Mouse (Mus musculus) Patski (cell line): ENCODE measurements around the gene Slc4a3. TPM values are rescaled to one million over a fixed set of nuclear protein-coding genes. Genes with fewer than 3 reads are reported as not detected.

Source experiments
- ATAC-seq: fragments of 100-300 bp; one replicate; pipeline ENCODE4 v1.8.0; 2021
- CTCF ChIA-PET: fragments of 350-600 bp; sonication (Branson Sonifier 250); formaldehyde crosslinking; loops from one replicate; lab custom pipeline; 2022; ENCODE audit warnings: inconsistent platforms; lab: Charles Lee
- POLR2A ChIA-PET: fragments of 350-600 bp; sonication (Branson Sonifier 250); formaldehyde crosslinking; loops from one replicate; lab custom pipeline; 2022; ENCODE audit warnings: antibody characterized with exemption, inconsistent platforms; lab: Charles Lee
- DNase-seq: peaks from one replicate; pipeline ENCODE4 v3.0.0-alpha.2; 2011; ENCODE audit warnings: low read depth, low spot score
- H3K27me3 ChIP-seq: fragments of 371-371 bp; one replicate; pipeline ENCODE4 v1.5.1; 2021
- CTCF ChIP-seq: fragments of 100-300 bp; IDR thresholded peaks from one replicate; pipeline ENCODE4 v1.5.1; 2021
- in situ Hi-C: fragments of 300-500 bp; cut with MboI; formaldehyde crosslinking; loops from 3 replicates; pipeline ENCODE4 v1.11.1; 2018; ENCODE audit warnings: low pct_unique_long_range_greater_than_20kb, mixed read lengths
- polyA plus RNA-seq: library from polyadenylated mRNA; unstranded; gene quantifications from one replicate; pipeline ENCODE4 v1.2.3, GENCODE M21; 2021

Slc4a3 gene
- polyA plus RNA-seq, 1 experiment from 2014 or later: 60.2 TPM

DNA sequence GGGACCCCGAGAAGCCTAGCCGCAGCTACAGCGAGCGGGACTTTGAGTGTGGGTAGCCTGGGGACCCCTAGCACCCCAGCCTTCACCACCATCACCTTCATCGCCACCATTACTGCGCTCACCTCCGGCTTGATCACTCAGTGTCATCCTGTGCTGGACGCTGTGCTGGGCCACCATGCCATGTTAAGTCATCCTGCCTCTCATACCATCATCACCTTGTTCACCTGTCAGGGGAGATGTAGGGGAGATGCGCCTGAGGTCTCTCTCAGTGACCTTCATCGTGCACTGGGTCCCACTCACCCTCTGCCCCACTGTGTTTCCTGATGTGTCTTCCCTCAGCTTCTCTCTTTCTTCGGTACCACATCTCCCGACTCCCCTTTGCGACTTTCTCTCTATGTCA lies 1.3 kb downstream of the Slc4a3 start:
- TF ChIP-seq CTCF: no peak
- ChIA-PET POLR2A (interaction anchor here (0.9 to 1.0 kb wide), 2 partner anchors 12 to 26 kb away, joined by 3 read pairs; partner anchors contain the start of gene Stk11ip), CTCF (no interaction called here)
- ATAC-seq: no peak
- no peak for DNase-seq
- H3K27me3 ChIP-seq: no peaks in the 10 kb centered on the region
- in situ Hi-C loops: no loop called here

DNA sequence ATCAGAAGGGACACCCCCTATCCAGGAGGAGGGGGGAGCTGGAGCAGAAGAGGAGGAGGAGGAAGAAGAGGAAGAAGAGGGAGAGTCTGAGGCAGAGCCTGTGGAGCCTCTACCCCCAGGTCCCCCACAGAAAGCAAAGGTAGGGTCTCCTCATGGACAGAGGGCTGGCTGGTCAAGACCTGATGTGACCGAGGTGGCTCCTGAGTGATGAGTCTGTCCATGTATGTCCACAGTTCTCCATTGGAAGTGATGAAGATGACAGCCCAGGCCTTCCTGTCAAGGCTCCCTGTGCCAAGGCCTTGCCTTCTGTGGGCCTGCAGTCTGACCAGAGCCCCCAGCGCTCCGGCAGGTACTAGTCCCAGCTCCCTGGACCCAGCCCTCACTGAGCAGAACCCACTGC lies 2.0 kb downstream of the Slc4a3 start:
- ChIA-PET CTCF (no interaction called here), POLR2A (interaction anchor here (0.6 kb wide), 1 partner anchor 63 kb away, joined by 3 read pairs; no protein-coding TSS in a partner anchor)
- H3K27me3 ChIP-seq: no peaks in the 10 kb centered on the region
- DNase-seq (no peak), ATAC-seq (no peak)
- in situ Hi-C loops: no loop called here
- TF ChIP-seq CTCF: no peak

DNA sequence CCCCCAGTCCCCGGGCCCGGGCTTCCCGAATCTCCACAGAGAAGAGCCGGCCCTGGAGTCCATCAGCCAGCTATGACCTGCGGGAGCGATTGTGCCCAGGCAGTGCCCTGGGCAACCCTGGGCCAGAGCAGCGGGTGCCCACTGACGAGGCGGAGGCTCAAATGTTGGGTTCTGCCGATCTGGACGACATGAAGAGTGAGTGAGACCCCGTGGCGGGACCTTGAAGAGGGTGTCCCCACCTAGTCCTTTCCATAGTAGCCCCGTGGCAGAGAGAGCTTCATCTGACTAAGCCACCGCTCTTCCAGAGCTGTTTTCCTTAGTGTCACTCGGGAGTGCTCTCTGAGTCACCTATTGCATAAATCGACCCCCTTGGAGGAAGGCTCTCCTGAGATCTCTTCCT lies 2.8 kb downstream of the Slc4a3 start:
- H3K27me3 ChIP-seq: no peaks in the 10 kb centered on the region
- POLR2A ChIA-PET: interaction anchor here (0.6 kb wide), 1 partner anchor 64 kb away, joined by 3 read pairs; no protein-coding TSS in a partner anchor
- ATAC-seq (no peak), DNase-seq (no peak)
- no peak for TF ChIP-seq CTCF
- in situ Hi-C loops: no loop called here
- CTCF ChIA-PET: no interaction called here

DNA sequence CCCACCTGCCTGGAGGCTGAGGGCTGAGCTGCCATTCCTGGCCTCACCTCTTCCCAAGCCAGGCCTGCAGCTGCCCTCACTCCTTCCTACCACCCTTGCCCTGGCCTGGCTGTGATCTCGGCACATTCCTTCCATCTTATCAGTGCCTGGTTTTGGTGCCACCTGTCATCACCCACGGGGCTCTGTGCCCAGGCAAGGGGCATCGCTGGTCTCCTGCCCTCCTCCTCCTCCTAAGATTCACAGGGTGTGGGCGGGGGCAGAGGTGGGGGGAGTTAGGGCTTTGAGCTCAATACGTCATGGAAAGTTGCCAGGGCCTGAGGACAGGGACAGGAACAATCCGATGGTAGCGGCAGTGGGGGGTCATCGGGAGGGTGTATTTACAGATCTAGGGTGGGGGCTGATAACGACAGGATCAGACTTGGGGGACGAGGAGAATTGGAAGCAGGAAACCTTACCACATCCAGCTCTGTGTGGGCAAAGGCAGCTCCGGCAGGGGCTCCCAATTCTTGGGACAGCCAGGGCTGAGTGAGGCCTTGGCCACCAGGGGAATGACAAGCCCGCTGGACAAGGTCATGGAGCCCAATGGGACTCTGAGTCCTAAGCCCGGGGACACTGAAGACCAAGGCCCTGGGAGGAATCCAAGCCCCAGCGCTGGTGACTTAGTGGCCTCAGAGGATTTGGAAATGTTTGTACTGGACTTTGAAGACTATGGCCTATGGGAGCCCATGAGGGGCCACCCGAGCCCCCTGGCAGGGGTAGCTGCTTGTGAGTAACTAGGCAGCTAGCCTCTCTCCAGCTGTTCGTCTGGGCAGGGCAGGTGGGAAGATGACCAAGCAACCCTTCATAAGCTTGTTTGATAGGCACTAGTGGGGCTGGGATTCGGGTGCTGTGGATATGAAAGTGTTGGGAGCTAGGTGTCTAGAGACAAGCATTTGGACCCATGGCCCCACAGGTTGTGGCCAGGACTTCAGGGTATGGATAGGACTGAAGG lies 3.5 kb downstream of the Slc4a3 start:
- in situ Hi-C loops: loop anchor here (10.0 kb wide), 1 partner anchor 205 kb away; no protein-coding TSS in a partner anchor
- DNase-seq: no peak
- POLR2A ChIA-PET: no interaction called here

DNA sequence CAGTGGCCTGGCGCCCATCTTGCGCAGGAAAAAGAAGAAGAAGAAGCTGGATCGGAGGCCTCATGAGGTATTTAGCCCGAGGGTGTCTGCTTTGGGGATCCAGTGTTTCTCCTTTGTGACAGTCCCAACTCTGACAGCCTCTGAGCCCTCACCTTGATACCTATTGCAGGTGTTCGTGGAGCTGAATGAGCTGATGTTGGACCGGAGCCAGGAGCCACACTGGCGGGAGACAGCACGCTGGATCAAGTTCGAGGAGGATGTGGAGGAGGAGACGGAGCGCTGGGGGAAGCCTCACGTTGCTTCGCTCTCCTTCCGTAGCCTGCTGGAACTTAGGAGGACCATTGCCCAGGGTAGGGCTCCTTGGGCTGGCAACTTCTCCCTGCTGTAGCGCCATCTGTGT lies 4.5 kb downstream of the Slc4a3 start:
- ATAC-seq (no peak), DNase-seq (no peak)
- no peak for TF ChIP-seq CTCF
- ChIA-PET CTCF (interaction anchor here (1.2 kb wide), 1 partner anchor 9 kb away, joined by 4 read pairs; no protein-coding TSS in a partner anchor), POLR2A (no interaction called here)
- H3K27me3 ChIP-seq: no peaks in the 10 kb centered on the region
- in situ Hi-C loops: loop anchor here (10.0 kb wide), 1 partner anchor 206 kb away; no protein-coding TSS in a partner anchor

More for the DNA sequence above, 3.5 kb downstream of the Slc4a3 start:
- CTCF ChIA-PET: interaction anchor here (1.2 kb wide), 1 partner anchor 10 kb away, joined by 4 read pairs; no protein-coding TSS in a partner anchor
- H3K27me3 ChIP-seq: no peaks in the 10 kb centered on the region
- TF ChIP-seq CTCF: no peak
- ATAC-seq: no peak

DNA sequence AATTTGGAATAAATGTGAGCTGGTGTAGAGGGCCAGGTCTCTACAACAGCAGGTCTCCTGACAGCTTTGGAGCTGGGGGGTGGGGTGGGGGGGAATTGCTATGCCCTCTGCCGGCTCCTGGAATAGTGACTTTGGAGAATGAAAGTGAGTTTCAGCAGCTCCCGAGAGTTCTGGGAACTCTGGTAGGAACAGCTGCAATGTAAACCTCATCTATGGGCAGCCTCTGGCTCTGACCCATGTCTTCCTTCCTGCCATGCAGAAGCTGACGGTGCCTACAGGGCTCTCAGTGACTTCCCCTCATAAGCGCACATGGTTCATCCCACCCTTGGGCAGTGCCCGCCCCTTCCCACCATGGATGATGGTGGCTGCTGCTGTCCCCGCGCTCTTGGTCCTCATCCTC lies 9.6 kb downstream of the Slc4a3 start:
- in situ Hi-C loops: loop anchor here (5.0 to 10.0 kb wide), 2 partner anchors 78 to 211 kb away; partner anchors contain the start of genes Chpf and Tmem198
- DNase-seq (no peak), ATAC-seq (no peak)
- POLR2A ChIA-PET: no interaction called here
- no peak for TF ChIP-seq CTCF
- CTCF ChIA-PET: no interaction called here
- H3K27me3 ChIP-seq: no peaks in the 10 kb centered on the region

DNA sequence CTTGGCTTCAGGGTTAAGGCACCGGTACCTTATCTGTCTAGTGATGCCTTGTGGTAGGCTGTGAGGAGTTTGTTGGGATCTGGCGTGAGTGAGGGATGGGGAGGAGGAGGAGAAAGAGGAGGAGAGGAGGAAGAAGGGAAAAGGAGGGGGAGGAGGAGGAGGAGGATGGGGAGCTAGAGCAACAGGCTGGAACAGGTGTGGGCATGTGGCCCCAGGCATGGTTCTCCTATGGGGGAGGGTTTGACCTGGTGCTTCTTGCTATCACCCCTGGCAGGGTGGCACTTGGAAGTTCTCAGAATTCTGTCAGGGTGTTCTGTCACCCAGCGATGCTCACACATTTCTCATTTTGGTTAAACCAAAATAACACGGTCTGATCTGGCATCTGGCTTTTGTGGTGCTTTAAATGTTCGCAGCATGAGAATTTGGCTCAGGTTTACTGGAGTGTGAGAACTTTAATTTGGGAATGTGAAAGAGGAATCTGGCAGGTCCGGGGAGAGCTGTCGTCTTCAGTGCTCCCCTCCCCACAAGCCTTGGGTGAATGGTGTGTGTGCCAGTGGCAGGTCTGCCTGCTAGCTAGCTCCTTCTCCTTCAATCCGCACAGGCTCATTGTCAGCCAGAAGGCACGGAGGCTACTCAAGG lies 10.2 kb downstream of the Slc4a3 start:
- no peak for DNase-seq
- no peak for TF ChIP-seq CTCF
- H3K27me3 ChIP-seq: no peaks in the 10 kb centered on the region
- in situ Hi-C loops: loop anchor here (5.0 to 10.0 kb wide), 2 partner anchors 79 to 211 kb away; partner anchors contain the start of genes Chpf and Tmem198
- ChIA-PET POLR2A (no interaction called here), CTCF (no interaction called here)
- no peak for ATAC-seq

DNA sequence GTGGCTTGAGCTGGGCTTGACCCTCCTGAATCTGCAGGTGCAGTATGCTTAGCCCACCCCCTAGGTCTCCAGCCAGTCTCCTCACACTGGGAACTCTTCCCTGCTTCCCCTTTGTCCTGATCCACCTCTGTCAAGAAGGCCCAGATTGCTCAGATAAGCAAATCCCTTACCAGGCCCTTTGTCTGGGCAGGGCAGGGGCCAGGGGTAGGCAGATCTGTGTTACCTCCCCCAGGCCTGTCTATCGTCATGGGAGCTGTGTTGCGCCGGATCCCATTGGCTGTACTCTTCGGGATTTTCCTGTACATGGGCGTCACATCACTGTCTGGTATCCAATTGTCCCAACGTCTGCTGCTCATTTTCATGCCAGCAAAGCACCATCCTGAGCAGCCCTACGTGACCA lies 11.0 kb downstream of the Slc4a3 start:
- in situ Hi-C loops: loop anchor here (5.0 to 10.0 kb wide), 2 partner anchors 80 to 212 kb away; partner anchors contain the start of genes Chpf and Tmem198
- CTCF ChIA-PET: interaction anchor here (4.2 kb wide), 1 partner anchor 79 kb away, joined by 32 read pairs; the partner anchor contains the start of genes Chpf and Tmem198
- ATAC-seq: no peak

DNA sequence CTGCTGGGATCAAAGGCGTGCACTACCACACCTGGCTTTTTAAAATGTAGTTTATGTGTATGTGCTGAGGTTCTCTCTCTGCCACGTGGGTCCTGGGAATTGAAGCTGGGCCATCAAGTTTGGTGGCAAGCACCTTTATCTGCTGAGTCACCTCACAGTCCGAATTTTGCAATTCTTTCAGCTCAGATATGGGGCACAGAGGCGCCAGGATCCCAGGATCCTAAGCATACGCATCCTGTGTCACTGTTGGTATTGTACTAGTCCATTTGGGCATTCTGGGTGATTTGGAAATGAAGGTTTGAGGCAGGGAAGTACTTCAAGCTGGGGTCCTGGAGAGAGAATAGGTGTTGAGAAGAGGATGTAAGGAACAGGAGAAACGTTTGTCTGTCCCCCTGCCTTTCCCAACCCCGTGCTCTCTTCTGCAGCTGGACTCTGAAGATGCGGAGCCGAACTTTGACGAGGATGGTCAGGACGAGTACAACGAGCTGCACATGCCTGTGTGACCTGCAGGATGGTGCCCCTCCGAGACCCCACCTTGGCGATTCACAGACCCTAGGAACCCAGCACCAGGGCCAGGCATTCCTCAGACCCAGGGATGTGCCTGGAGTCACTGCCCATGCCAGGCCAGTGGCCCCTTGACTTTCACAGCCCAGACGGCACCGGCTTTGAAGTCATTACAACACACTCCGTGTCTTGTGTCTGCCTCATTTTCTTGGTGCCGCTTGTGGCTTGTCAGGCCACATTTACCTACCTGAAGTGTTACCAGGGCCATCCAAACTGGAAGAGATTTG lies 12.5 kb downstream of the Slc4a3 start:
- in situ Hi-C loops: loop anchor here (5.0 to 10.0 kb wide), 2 partner anchors 81 to 214 kb away; partner anchors contain the start of genes Chpf and Tmem198
- ChIA-PET CTCF (interaction anchor here (0.9 to 4.2 kb wide), 17 partner anchors 7 to 124 kb away, joined by 3 to 32 read pairs (median 4); partner anchors contain the start of genes Chpf, Obsl1 and Tmem198), POLR2A (interaction anchor here (1.2 to 1.4 kb wide), 2 partner anchors 19 to 80 kb away, joined by 3 to 4 read pairs; no protein-coding TSS in a partner anchor)
- TF ChIP-seq CTCF: no peak
- ATAC-seq (no peak), DNase-seq (no peak)
- no peaks in the 10 kb centered on the region for H3K27me3 ChIP-seq

More for the DNA sequence above, 11.0 kb downstream of the Slc4a3 start:
- TF ChIP-seq CTCF: no peak
- no peaks in the 10 kb centered on the region for H3K27me3 ChIP-seq
- POLR2A ChIA-PET: no interaction called here
- DNase-seq: no peak
